Mouse (Mus musculus) heart, embryonic 15.5 days (tissue): ENCODE measurements at regions not wholly inside any gene's neighbourhood (a gene's known extent, or its start where the extent isn't known, plus 50 kb on each side); places are given as distances from the start of the nearest gene placed in this dataset.

Experiments used
- ATAC-seq: fragments of 200-750 bp; cut with Nextera tagmentation; replicated peaks from 2 replicates; pipeline ENCODE4 v1.8.0; 2017; ENCODE audit warnings: low read depth, moderate TSS enrichment; ENCODE audit not compliant: insufficient number of reproducible peaks, insufficient read depth, low FRiP score
- H3K27ac ChIP-seq: fragments of 300-500 bp; sonication (generic); 2 replicates; pipeline ENCODE4 v1.5.1; 2015; ENCODE audit warnings: mild to moderate bottlenecking, inconsistent platforms
- H3K27me3 ChIP-seq: fragments of 300-500 bp; sonication (generic); 2 replicates; pipeline ENCODE4 v1.6.1; 2015; ENCODE audit warnings: inconsistent platforms
- H3K36me3 ChIP-seq: fragments of 300-500 bp; sonication (generic); 2 replicates; pipeline ENCODE4 v1.6.1; 2015; ENCODE audit warnings: mild to moderate bottlenecking, inconsistent platforms
- H3K4me1 ChIP-seq: fragments of 300-500 bp; sonication (generic); replicated peaks from 2 replicates; pipeline ENCODE4 v1.6.1; 2015; ENCODE audit warnings: inconsistent platforms
- H3K4me2 ChIP-seq: fragments of 300-500 bp; sonication (generic); 2 replicates; pipeline ENCODE4 v1.6.1; 2015; ENCODE audit warnings: inconsistent platforms, mild to moderate bottlenecking, moderate library complexity
- H3K4me3 ChIP-seq: fragments of 300-500 bp; sonication (generic); 2 replicates; pipeline ENCODE4 v1.5.1; 2015; ENCODE audit warnings: mild to moderate bottlenecking, inconsistent platforms
- H3K9ac ChIP-seq: fragments of 300-500 bp; sonication (generic); 2 replicates; pipeline ENCODE4 v1.6.1; 2015; ENCODE audit warnings: mild to moderate bottlenecking, inconsistent platforms
- H3K9me3 ChIP-seq: fragments of 300-500 bp; sonication (generic); replicated peaks from 2 replicates; pipeline ENCODE4 v1.6.1; 2016; ENCODE audit warnings: inconsistent platforms
- WGBS: fragments of 180-500 bp; shearing (Covaris S2); methylation state at CpG from one replicate; pipeline ENCODE4 v1.1.7; 2015; ENCODE audit warnings: mixed read lengths; 5-methylcytosine and 5-hydroxymethylcytosine counted together

DNA sequence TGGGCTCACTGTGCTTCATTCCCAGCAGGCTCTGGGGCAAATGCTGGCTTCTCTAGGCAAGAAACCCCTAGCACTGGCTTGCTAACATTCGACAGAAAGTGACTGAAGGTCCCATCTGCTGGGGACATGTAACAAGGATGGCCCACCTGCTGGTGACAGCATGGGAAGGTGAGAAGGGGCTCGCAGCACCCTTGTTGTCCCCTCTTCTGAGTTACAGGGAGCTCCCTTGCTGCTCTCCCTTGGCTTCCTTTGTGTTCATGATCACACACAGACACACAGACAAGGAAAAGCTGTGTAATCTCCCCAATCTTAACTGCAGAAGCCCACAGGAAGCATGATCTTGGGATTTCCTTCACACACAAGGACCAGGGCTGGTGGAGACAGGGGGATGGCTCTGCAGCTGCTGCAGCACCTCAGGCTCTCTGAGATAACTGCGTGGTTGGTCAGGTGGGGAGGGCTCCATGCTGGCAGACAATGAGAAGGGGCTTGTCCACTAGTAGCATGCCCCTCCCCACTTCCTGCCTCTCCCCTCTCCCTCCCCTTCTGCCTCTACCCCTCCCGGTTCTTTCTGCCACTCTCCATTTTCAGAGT, 95.3 kb upstream of the Trpm1 start:
- H3K9me3 ChIP-seq = no peaks in the 10 kb centered on the region
- H3K9ac ChIP-seq = no peak overlapping the region
- ATAC-seq = peak; percentile 24; the same call in 1 of the 2 replicates
- H3K4me2 ChIP-seq = no peak overlapping the region
- no peak overlapping the region for H3K4me3 ChIP-seq
- H3K27me3 ChIP-seq = no peaks in the 10 kb centered on the region
- no peaks in the 10 kb centered on the region for H3K36me3 ChIP-seq
- H3K27ac ChIP-seq = peak overlapping the region; percentile 59
- peaks cover 16% of the 10 kb centered on the region for H3K4me1 ChIP-seq
- WGBS = 27% methylated on average over 4 of the region's 4 CpGs

DNA sequence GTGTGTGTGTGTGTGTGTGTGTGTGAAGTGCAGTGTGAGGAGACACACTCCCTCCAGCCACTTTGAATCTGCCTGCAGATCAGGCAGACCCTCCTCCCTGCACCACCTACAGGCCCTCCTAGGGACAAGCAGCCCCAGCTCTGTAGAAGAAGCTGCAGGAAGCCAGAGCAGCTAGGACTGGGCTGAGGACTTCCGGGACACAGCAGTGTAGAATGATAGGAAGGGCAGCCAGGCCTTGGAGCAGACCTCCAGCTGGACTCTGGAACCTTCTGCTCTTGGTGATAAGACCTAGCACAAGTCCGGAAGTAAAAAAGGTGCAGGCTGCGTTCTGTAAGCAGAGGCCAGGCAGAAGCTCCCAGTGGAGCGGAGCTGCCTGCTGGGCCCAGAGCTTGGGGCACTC, 95.8 kb upstream of the Trpm1 start:
- H3K9me3 ChIP-seq = no peaks in the 10 kb centered on the region
- H3K36me3 ChIP-seq = no peaks in the 10 kb centered on the region
- peaks cover 16% of the 10 kb centered on the region for H3K4me1 ChIP-seq
- no peak overlapping the region for H3K4me2 ChIP-seq
- peak overlapping the region; percentile 59 for H3K27ac ChIP-seq
- ATAC-seq = peak; percentile 84
- no peaks in the 10 kb centered on the region for H3K27me3 ChIP-seq
- H3K9ac ChIP-seq = no peak overlapping the region
- no peak overlapping the region for H3K4me3 ChIP-seq
- WGBS = 23% methylated on average over 4 of the region's 4 CpGs

DNA sequence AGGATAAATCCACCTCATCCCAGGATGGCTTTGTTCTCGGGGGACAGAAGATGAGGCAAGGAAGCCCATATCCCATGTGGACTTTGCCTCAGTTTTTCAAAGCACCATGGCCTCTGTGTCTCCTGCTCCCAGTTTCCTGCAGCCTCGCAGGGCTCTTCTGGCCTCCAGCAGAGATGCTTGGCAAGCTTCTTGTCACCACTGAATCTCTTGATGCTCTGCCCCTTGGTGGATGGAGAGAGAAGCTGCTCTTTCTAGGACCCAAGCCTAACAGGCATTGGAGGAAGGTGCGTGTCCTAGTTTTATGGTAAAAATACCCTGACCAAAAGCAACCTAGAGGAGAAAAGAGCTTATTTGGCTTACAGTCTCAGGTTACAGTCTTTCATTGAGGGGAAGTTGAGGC, 97.1 kb upstream of the Trpm1 start:
- Histone ChIP-seq H3K4me2 (no peak overlapping the region), H3K27ac (no peak overlapping the region), H3K9me3 (no peaks in the 10 kb centered on the region), H3K4me3 (no peak overlapping the region), H3K4me1 (peaks cover 16% of the 10 kb centered on the region), H3K36me3 (no peaks in the 10 kb centered on the region), H3K27me3 (no peaks in the 10 kb centered on the region), H3K9ac (no peak overlapping the region)
- no peak for ATAC-seq
- 73% methylated on average over 3 of the region's 3 CpGs for WGBS

DNA sequence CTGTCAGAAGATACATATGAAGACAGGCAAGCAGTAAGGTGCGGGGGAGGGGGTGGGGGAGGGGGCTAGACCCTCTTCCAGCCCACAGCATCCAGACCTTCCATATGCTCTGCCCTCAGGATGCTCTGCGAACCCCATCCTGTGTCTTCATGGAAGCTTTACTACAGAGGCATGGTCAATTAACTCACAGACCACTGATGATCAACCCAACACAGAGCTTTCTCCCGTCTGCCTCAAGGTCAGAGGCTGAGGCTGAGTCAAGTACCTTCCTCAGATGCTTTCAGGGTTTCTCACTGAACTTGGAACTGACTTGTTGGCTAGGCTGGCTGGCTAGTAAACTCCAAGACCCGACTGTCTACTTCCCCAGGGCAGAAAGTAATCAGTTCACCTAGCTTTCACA, 98.6 kb upstream of the Trpm1 start:
- 73% methylated on average over 4 of the region's 4 CpGs for WGBS
- Histone ChIP-seq H3K4me2 (no peak overlapping the region), H3K27ac (no peak overlapping the region), H3K9me3 (no peaks in the 10 kb centered on the region), H3K36me3 (no peaks in the 10 kb centered on the region), H3K9ac (no peak overlapping the region), H3K4me1 (peaks cover 19% of the 10 kb centered on the region), H3K4me3 (no peak overlapping the region), H3K27me3 (no peaks in the 10 kb centered on the region)
- no peak for ATAC-seq

DNA sequence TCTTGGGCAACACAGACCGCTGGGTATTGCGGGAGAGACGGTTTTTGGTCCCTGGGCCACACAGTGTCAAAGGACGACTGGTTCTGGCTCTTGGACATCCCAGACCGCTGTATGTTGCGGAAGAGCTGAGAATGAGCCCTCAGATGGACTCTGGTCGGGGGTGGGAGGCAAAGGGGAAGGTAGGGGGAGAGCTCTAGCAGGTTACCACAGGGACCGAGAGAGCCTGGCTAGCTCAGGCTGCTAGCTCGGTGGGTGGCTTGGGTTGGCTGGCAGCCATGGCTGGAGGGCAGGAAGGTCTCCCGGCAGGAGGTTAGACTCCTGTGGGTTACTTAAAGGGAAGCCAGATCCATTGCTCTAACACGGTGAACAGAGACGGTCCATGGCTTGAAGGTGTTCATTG, 99.9 kb upstream of the Trpm1 start:
- no peaks in the 10 kb centered on the region for H3K36me3 ChIP-seq
- H3K4me1 ChIP-seq = peaks cover 28% of the 10 kb centered on the region
- H3K4me2 ChIP-seq = no peak overlapping the region
- no peaks in the 10 kb centered on the region for H3K27me3 ChIP-seq
- no peak overlapping the region for H3K9ac ChIP-seq
- no peak for ATAC-seq
- no peak overlapping the region for H3K27ac ChIP-seq
- WGBS = 61% methylated on average over 12 of the region's 12 CpGs
- no peaks in the 10 kb centered on the region for H3K9me3 ChIP-seq
- no peak overlapping the region for H3K4me3 ChIP-seq

DNA sequence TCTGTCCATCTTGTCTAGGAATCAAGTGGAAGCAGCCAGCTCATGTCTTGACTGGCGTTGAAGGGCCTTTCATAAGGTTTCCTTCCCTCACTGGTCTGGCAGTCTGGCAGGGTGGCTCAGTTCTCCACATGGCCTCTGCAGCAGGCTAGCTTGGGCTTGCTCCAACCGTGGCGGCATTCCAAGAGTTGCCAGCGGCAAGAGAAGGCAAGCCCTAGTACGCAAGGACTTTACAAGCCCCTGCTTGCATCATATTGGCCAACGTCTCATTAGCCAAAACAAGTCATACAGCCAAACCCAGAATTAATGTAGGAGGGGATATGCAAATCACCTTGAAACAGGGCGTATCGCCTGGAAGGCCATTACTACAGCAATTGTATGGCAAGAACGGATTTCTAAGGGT, 101.2 kb upstream of the Trpm1 start:
- ATAC-seq = no peak
- H3K4me1 ChIP-seq = peaks cover 28% of the 10 kb centered on the region

DNA sequence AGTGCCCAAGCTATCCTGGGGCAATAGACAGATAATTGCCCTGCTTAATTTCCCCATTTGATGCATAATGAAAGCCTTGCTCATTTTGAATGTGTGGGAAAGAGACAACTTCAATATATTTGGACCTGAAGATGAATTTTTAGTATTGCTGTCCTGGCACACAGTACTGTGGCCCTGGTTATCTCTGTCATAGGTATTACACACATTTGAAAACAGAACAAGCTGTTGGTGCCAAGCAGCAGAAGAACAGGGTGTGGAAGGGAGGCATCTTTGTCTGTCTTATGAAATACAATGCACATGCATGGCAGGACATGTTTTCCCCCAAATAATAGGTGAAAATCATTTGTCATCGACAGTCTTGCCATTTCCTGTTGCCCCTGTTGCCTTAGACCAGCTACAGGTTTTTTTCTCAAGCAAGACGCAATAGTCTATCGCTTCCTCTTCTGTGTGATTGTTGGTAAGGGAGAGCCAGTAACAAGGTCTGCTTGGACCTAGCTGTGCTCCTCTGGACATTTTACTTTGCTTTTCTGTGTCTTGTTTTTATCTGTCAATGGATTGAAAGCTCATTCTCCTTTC, 102.7 kb upstream of the Trpm1 start:
- H3K4me2 ChIP-seq = no peak overlapping the region
- no peaks in the 10 kb centered on the region for H3K9me3 ChIP-seq
- no peak for ATAC-seq
- no peak overlapping the region for H3K4me3 ChIP-seq
- no peak overlapping the region for H3K9ac ChIP-seq
- H3K36me3 ChIP-seq = no peaks in the 10 kb centered on the region
- no peaks in the 10 kb centered on the region for H3K27me3 ChIP-seq
- H3K27ac ChIP-seq = no peak overlapping the region
- WGBS = 75% methylated on average over 3 of the region's 3 CpGs
- peaks cover 27% of the 10 kb centered on the region for H3K4me1 ChIP-seq

More for the DNA sequence above, 101.2 kb upstream of the Trpm1 start:
- H3K36me3 ChIP-seq = no peaks in the 10 kb centered on the region
- H3K27ac ChIP-seq = no peak overlapping the region
- no peaks in the 10 kb centered on the region for H3K9me3 ChIP-seq
- H3K4me2 ChIP-seq = no peak overlapping the region
- 83% methylated on average over 9 of the region's 9 CpGs for WGBS
- H3K27me3 ChIP-seq = no peaks in the 10 kb centered on the region
- H3K4me3 ChIP-seq = no peak overlapping the region
- no peak overlapping the region for H3K9ac ChIP-seq

DNA sequence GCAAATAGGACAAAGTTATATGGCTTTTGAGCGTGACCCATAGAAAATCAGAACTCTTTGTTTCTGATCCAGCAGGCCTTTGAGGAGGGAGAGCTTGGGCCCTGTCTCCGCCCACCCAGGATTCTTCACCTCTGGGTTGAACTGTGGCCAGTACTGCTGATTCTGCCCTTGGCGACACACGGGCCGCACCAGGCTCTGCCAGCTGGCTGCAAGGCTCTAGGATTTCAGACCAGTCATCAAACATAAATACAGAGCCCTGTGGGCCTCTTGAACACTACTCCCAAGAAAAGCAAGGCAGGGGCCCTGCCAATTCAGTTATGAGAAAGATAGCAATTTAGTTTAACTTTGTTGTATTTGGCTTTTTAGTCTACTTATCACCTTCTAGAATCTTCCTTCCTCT, 103.4 kb upstream of the Trpm1 start:
- 68% methylated on average over 5 of the region's 5 CpGs for WGBS
- Histone ChIP-seq H3K9me3 (no peaks in the 10 kb centered on the region), H3K4me1 (peaks cover 27% of the 10 kb centered on the region), H3K36me3 (no peaks in the 10 kb centered on the region), H3K9ac (no peak overlapping the region), H3K4me2 (no peak overlapping the region), H3K4me3 (no peak overlapping the region), H3K27ac (no peak overlapping the region), H3K27me3 (no peaks in the 10 kb centered on the region)
- ATAC-seq = no peak

DNA sequence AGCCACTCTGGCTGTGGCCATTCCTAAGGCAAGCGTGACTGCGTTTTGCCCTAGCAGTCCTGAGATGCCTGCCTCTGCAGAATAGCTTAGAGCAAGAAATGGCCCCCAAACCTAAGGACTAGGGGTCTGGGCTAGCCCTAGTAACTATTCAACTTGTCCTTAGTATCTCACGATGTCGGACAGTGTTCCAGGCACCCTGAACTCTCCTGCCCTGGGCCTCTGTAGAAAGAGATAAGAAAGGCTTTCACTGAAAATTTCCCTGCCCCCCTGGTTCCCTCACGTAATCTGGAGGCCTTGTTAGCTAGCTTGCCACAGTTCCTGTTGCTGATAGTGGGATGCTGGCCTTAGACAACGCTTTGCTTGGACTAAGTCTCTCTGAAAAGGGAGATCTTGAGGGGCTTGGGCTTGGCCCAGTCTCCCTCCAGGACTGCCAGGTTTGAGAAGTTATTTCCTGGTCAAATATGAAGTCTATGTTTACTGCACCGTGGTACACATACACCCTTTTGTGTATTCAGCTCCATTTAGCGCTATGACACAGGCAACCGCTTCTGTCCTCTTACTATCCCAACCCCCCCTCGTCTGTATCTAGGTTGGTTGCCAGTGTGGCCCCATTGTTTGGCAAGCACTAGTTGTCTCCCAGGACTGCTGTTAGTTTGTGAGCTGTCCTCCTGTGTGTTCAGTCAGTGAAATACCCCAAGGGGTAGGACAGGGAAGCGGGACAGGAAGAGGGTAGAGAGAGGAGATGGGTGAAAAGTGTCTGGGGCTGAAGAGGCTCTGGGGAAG, 104.3 kb upstream of the Trpm1 start:
- peak overlapping the region; percentile 79 for H3K27ac ChIP-seq
- H3K36me3 ChIP-seq = no peaks in the 10 kb centered on the region
- H3K9me3 ChIP-seq = no peaks in the 10 kb centered on the region
- peak; percentile 36 for ATAC-seq
- peak overlapping the region; percentile 62; the same call in 1 of the 2 replicates for H3K9ac ChIP-seq
- peaks cover 27% of the 10 kb centered on the region for H3K4me1 ChIP-seq
- peak overlapping the region; percentile 85 for H3K4me2 ChIP-seq
- no peaks in the 10 kb centered on the region for H3K27me3 ChIP-seq
- WGBS = 36% methylated on average over 11 of the region's 11 CpGs
- H3K4me3 ChIP-seq = peak overlapping the region; percentile 49

DNA sequence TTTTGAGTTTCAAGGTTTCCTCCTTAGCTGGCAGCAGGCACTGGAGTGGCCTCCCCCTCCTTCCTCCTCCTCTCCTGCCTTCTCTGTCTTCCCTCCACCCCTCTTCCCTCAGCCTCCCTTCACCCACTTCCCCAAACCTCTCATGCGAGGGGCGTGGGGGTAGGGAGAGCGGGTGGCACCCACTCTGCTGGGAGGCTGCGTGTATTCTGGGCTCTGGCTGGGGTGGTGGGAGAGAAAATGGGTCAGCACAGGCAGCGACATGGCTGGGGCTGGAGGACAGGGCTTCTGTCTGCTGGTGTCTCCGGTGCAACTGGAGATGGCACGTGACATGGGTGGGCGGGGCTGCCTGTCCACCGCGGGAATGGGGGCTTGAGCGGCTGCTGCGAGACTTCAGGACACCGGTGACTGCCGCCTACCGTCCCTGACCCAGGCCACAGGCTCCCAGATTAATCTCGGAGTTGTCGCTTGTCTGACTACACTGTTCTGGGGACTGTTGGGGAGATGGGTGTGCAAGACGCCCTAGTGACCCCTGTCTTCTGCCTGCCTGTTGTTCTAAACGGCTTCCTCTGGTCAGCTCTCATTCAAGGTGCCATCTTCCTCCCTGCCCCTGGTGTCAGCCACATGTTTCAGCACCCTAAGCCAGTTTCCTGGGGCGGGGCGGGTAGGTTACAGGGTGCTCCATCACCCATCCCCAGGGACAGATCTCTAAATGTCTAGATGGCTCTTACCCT, 105.0 kb upstream of the Trpm1 start:
- no peaks in the 10 kb centered on the region for H3K9me3 ChIP-seq
- 4% methylated on average over 21 of the region's 21 CpGs for WGBS
- peak; percentile 79 for ATAC-seq
- H3K27me3 ChIP-seq = no peaks in the 10 kb centered on the region
- peak overlapping the region; percentile 62 for H3K9ac ChIP-seq
- peak overlapping the region; percentile 85 for H3K4me2 ChIP-seq
- H3K4me3 ChIP-seq = peak overlapping the region; percentile 49
- H3K36me3 ChIP-seq = no peaks in the 10 kb centered on the region
- H3K4me1 ChIP-seq = peaks cover 27% of the 10 kb centered on the region
- peak overlapping the region; percentile 79 for H3K27ac ChIP-seq

DNA sequence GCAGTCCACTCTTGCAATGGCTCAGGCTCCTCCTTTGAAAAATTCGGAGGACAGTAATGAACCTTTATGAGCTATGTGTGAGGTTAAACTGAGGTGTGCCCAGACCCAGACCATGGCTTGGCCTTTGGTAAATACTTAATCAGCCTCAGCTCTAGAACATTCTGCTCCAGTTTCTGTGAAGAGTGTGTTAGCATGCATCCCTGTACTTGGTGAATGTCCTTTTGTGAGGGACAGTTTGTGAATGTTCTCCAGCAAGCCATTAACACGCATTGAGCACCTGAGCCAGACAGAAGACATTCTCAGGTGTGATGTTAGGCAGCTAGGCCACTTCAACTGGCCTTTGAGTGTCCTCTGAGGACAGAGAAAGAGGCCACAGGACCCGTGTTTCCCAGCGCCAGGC, 105.8 kb upstream of the Trpm1 start:
- H3K27me3 ChIP-seq = no peaks in the 10 kb centered on the region
- H3K27ac ChIP-seq = peak overlapping the region; percentile 79; the same call in 1 of the 2 replicates
- H3K4me2 ChIP-seq = peak overlapping the region; percentile 85; the same call in 1 of the 2 replicates
- H3K9me3 ChIP-seq = no peaks in the 10 kb centered on the region
- peaks cover 29% of the 10 kb centered on the region for H3K4me1 ChIP-seq
- no peak for ATAC-seq
- WGBS = 79% methylated on average over 4 of the region's 4 CpGs
- no peak overlapping the region for H3K4me3 ChIP-seq
- no peaks in the 10 kb centered on the region for H3K36me3 ChIP-seq
- H3K9ac ChIP-seq = 0 out of 2 replicates have a peak overlapping the region, but pooled peaks have one; percentile 62
